Mouse (Mus musculus): ENCODE measurements around the gene Ets2.

- TF ChIP-seq CTCF (IDR thresholded peaks at IDR 0.05; ENCODE audit: low read depth) (no peak), EP300 (IDR thresholded peaks at IDR 0.05; ENCODE audit: low read depth) (no peak)
Measured at GRCm38 (mm10) chr16:95745685-95746084, 43.8 kb downstream of the Ets2 start.
